Mouse (Mus musculus) kidney, postnatal 0 days (tissue): ENCODE measurements at regions not wholly inside any gene's neighbourhood (a gene's known extent, or its start where the extent isn't known, plus 50 kb on each side); places are given as distances from the start of the nearest gene placed in this dataset.

Experiments
- ATAC-seq: fragments of 200-750 bp; cut with Nextera tagmentation; replicated peaks from 2 replicates; pipeline ENCODE4 v1.8.0; 2017; ENCODE audit warnings: low read depth, moderate number of reproducible peaks, moderate TSS enrichment, moderate library complexity; ENCODE audit not compliant: low FRiP score
- DNase-seq: peaks from one replicate; pipeline ENCODE4 v3.0.0-alpha.2; 2016; ENCODE audit warnings: low spot score
- H3K27ac ChIP-seq: fragments of 300-500 bp; sonication (generic); 2 replicates; pipeline ENCODE4 v1.5.1; 2014; ENCODE audit warnings: mild to moderate bottlenecking
- H3K27me3 ChIP-seq: fragments of 300-500 bp; sonication (generic); 2 replicates; pipeline ENCODE4 v1.6.1; 2014; ENCODE audit warnings: low read length, mixed read lengths; ENCODE audit not compliant: insufficient read depth
- H3K36me3 ChIP-seq: fragments of 300-500 bp; sonication (generic); 2 replicates; pipeline ENCODE4 v1.6.1; 2014; ENCODE audit warnings: low read length, mixed read lengths; ENCODE audit not compliant: insufficient read depth
- H3K4me1 ChIP-seq: fragments of 300-500 bp; sonication (generic); replicated peaks from 2 replicates; pipeline ENCODE4 v1.6.1; 2014; ENCODE audit warnings: antibody characterized with exemption, low read length, mixed read lengths; ENCODE audit not compliant: insufficient read depth
- H3K4me2 ChIP-seq: fragments of 300-500 bp; sonication (generic); 2 replicates; pipeline ENCODE4 v1.6.1; 2014; ENCODE audit warnings: mild to moderate bottlenecking, low read length, moderate library complexity, mixed read lengths
- H3K4me3 ChIP-seq: fragments of 300-500 bp; sonication (generic); replicated peaks from 2 replicates; pipeline ENCODE4 v1.5.1; 2014; ENCODE audit warnings: low read depth, low read length
- H3K9ac ChIP-seq: fragments of 300-500 bp; sonication (generic); 2 replicates; pipeline ENCODE4 v1.6.1; 2014; ENCODE audit warnings: low read depth, low read length
- H3K9me3 ChIP-seq: fragments of 300-500 bp; sonication (generic); replicated peaks from 2 replicates; pipeline ENCODE4 v1.6.1; 2016; ENCODE audit warnings: low read length, inconsistent platforms, mixed read lengths
- CTCF ChIP-seq: IDR thresholded peaks from 2 replicates; pipeline ENCODE4 v1.5.1; 2016; ENCODE audit warnings: antibody characterized with exemption, low read depth, mild to moderate bottlenecking, moderate library complexity
- WGBS: fragments of 180-500 bp; shearing (Covaris S2); extraction: QIAGEN DNeasy Blood & Tissue Kit; methylation state at CpG from one replicate; pipeline ENCODE4 v1.1.7; 2014; 5-methylcytosine and 5-hydroxymethylcytosine counted together

- Histone ChIP-seq H3K4me2 (no peak overlapping the region), H3K9me3 (no peaks in the 10 kb centered on the region), H3K9ac (no peak overlapping the region), H3K36me3 (no peaks in the 10 kb centered on the region), H3K4me1 (no peaks in the 10 kb centered on the region), H3K4me3 (no peak overlapping the region), H3K27me3 (no peaks in the 10 kb centered on the region), H3K27ac (no peak overlapping the region)
- no peak for TF ChIP-seq CTCF
- ATAC-seq: no peak
- WGBS: 87% methylated on average over 5 of the region's 5 CpGs
- no peak for DNase-seq
Observed at GRCm38 (mm10) chr1:35729785-35730295, 338.4 kb upstream of the Hs6st1 start.

GRCm38 (mm10) chr1:35730309-35730708, 337.9 kb upstream of the Hs6st1 start:
- H3K36me3 ChIP-seq: no peaks in the 10 kb centered on the region
- no peak overlapping the region for H3K27ac ChIP-seq
- no peaks in the 10 kb centered on the region for H3K9me3 ChIP-seq
- no peak for TF ChIP-seq CTCF
- no peaks in the 10 kb centered on the region for H3K4me1 ChIP-seq
- H3K4me2 ChIP-seq: no peak overlapping the region
- no peak overlapping the region for H3K4me3 ChIP-seq
- no peaks in the 10 kb centered on the region for H3K27me3 ChIP-seq
- no peak for ATAC-seq
- 70% methylated on average over 4 of the region's 4 CpGs for whole genome bisulfite sequencing
- no peak for DNase-seq
- no peak overlapping the region for H3K9ac ChIP-seq

GRCm38 (mm10) chr1:35736247-35736646, 332.0 kb upstream of the Hs6st1 start:
- no peaks in the 10 kb centered on the region for H3K4me1 ChIP-seq
- DNase-seq: no peak

GRCm38 (mm10) chr1:35749603-35750002, 318.6 kb upstream of the Hs6st1 start:
- Histone ChIP-seq H3K9me3 (no peaks in the 10 kb centered on the region), H3K4me1 (no peaks in the 10 kb centered on the region), H3K36me3 (no peaks in the 10 kb centered on the region), H3K27ac (no peak overlapping the region), H3K9ac (no peak overlapping the region), H3K4me3 (no peak overlapping the region), H3K4me2 (no peak overlapping the region), H3K27me3 (no peaks in the 10 kb centered on the region)
- no peak for DNase-seq
- ATAC-seq: no peak
- TF ChIP-seq CTCF: no peak
- 94% methylated on average over 7 of the region's 7 CpGs for WGBS

More at GRCm38 (mm10) chr1:35736247-35736646, 332.0 kb upstream of the Hs6st1 start:
- Histone ChIP-seq H3K9me3 (no peaks in the 10 kb centered on the region; the same call in 1 of the 2 replicates), H3K9ac (no peak overlapping the region), H3K27me3 (no peaks in the 10 kb centered on the region), H3K27ac (no peak overlapping the region), H3K4me2 (no peak overlapping the region), H3K36me3 (no peaks in the 10 kb centered on the region), H3K4me3 (no peak overlapping the region)
- ATAC-seq: no peak
- TF ChIP-seq CTCF: no peak

GRCm38 (mm10) chr1:35750092-35750521, 318.1 kb upstream of the Hs6st1 start:
- WGBS: 49% methylated on average over 4 of the region's 4 CpGs
- DNase-seq (no peak), ATAC-seq (no peak)
- Histone ChIP-seq H3K9me3 (no peaks in the 10 kb centered on the region), H3K27me3 (no peaks in the 10 kb centered on the region), H3K4me2 (no peak overlapping the region), H3K27ac (no peak overlapping the region), H3K4me1 (no peaks in the 10 kb centered on the region), H3K9ac (no peak overlapping the region), H3K36me3 (no peaks in the 10 kb centered on the region), H3K4me3 (no peak overlapping the region)
- no peak for TF ChIP-seq CTCF

- TF ChIP-seq CTCF: no peak
- Histone ChIP-seq H3K27me3 (no peaks in the 10 kb centered on the region), H3K9ac (no peak overlapping the region), H3K4me3 (no peak overlapping the region), H3K4me2 (no peak overlapping the region), H3K4me1 (no peaks in the 10 kb centered on the region), H3K36me3 (no peaks in the 10 kb centered on the region), H3K27ac (no peak overlapping the region), H3K9me3 (no peaks in the 10 kb centered on the region)
- 89% methylated on average over 9 of the region's 9 CpGs for WGBS
- DNase-seq: no peak
- ATAC-seq: no peak
Observed at GRCm38 (mm10) chr1:35752636-35753035, 315.6 kb upstream of the Hs6st1 start.

GRCm38 (mm10) chr1:35754170-35754569, 314.0 kb upstream of the Hs6st1 start:
- no peak overlapping the region for H3K27ac ChIP-seq
- 38% methylated on average over 8 of the region's 11 CpGs for WGBS
- DNase-seq (peak; percentile 11), ATAC-seq (0 out of 2 replicates have a peak, but pooled peaks have one; percentile 25)
- H3K9me3 ChIP-seq: no peaks in the 10 kb centered on the region
- no peak overlapping the region for H3K4me3 ChIP-seq
- no peak for TF ChIP-seq CTCF
- H3K4me2 ChIP-seq: no peak overlapping the region
- H3K4me1 ChIP-seq: no peaks in the 10 kb centered on the region
- no peaks in the 10 kb centered on the region for H3K36me3 ChIP-seq
- no peak overlapping the region for H3K9ac ChIP-seq
- H3K27me3 ChIP-seq: no peaks in the 10 kb centered on the region
